Mouse (Mus musculus): ENCODE data around the gene Shisa5.

GRCm38 (mm10) chr9:109052490-109053260, 14.3 kb downstream of the Shisa5 start:
- TF ChIP-seq CTCF (IDR thresholded peaks at IDR 0.05) (no peak), EP300 (IDR thresholded peaks at IDR 0.05) (no peak)
